Mouse (Mus musculus) G1E (cell line): ENCODE results near the gene Mmgt1.

Experiments
- CTCF ChIP-seq: IDR thresholded peaks from 2 replicates; pipeline ENCODE4 v1.5.1; 2012; ENCODE audit warnings: low read depth, low read length, inconsistent platforms, mixed read lengths
- GATA1 ChIP-seq: IDR thresholded peaks from 2 replicates; pipeline ENCODE4 v1.6.1; 2012; ENCODE audit warnings: borderline replicate concordance, low read length, inconsistent platforms, mixed read lengths
- GATA2 ChIP-seq: IDR thresholded peaks from 2 replicates; pipeline ENCODE4 v1.6.1; 2012; ENCODE audit warnings: low read depth, low read length, inconsistent platforms, borderline replicate concordance
- POLR2AphosphoS5 ChIP-seq: IDR thresholded peaks from 2 replicates; pipeline ENCODE4 v1.6.1; 2012; ENCODE audit warnings: low read depth, low read length, inconsistent platforms; ENCODE audit not compliant: insufficient replicate concordance
- TAL1 ChIP-seq: conservative IDR thresholded peaks from 2 replicates; pipeline ENCODE4 v1.6.1; 2012; ENCODE audit warnings: low read depth, low read length, inconsistent platforms, mixed read lengths

- no peak for TF ChIP-seq CTCF
- TF ChIP-seq GATA1 = no peak
- no peak for TF ChIP-seq TAL1
- TF ChIP-seq POLR2AphosphoS5 = no peak
- no peak for TF ChIP-seq GATA2
Observed at GRCm38 (mm10) chrX:56597887-56598640, at the start of gene Mmgt1.
